10 mouse cellular contexts compared by ENCODE assay signal in the genomic region with DNA sequence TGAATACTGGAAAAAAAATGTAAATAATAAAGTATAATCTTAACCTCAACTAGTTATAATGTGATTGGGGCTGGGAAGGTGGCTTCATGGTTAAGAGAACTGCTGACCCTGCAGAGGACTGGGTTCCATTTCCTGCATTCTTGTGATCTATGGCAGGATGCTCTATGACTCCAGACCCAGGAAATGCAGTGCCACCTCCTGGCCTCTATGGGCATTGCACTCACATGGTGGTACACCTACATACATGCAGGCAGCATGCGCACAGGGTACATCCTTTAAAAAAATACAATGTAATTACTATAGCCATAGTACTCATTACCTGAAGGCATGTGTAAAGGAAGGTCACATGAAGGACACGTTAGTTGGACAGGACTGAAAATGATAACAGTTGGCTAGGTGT. TPM values are rescaled to one million over a fixed set of nuclear protein-coding genes. Genes with fewer than 3 reads are reported as not detected.
A peak's percentile ranks its signal among the peaks of the same experiment; 100 is the strongest.
DNase-seq lines count a peak whose midpoint lies in the region; ATAC-seq and TF ChIP-seq lines count a peak whose summit lies in the region.
"Had no signal": no experiment of that assay in that cellular context is flagged by ENCODE, and none has a peak within 500 bp of the region (broad histone marks: within the 10 kb centered on the region; RNA-seq: fewer than 3 reads in every experiment).

No protein-coding gene starts in this region.

- no peak overlapping the region for H3K9ac ChIP-seq in lung, embryonic 14.5 days
- H3K9ac ChIP-seq: neural tube, embryonic 12.5 days had no signal

- H3K36me3 ChIP-seq in lung, embryonic 14.5 days (ENCODE audit: insufficient read depth), result no peaks in the 10 kb centered on the region
- H3K36me3 ChIP-seq: neural tube, embryonic 12.5 days had no signal

- H3K4me1 ChIP-seq in lung, embryonic 14.5 days (ENCODE audit: insufficient read depth), result peaks cover 37% of the 10 kb centered on the region

- H3K27me3 ChIP-seq in lung, embryonic 14.5 days (ENCODE audit: insufficient read depth, low read length), result no peaks in the 10 kb centered on the region
- H3K27me3 ChIP-seq: neural tube, embryonic 12.5 days had no signal

- peak; percentile 67 for TF ChIP-seq CTCF in lung, embryonic 14.5 days (IDR thresholded peaks at IDR 0.05; ENCODE audit: low read depth)

- H3K9me3 ChIP-seq in lung, embryonic 14.5 days (ENCODE audit: low read depth, low read length), result no peaks in the 10 kb centered on the region
- H3K9me3 ChIP-seq: neural tube, embryonic 12.5 days had no signal

- no peak overlapping the region for H3K4me3 ChIP-seq in lung, embryonic 14.5 days (ENCODE audit: low read depth, low read length)
- H3K4me3 ChIP-seq: neural tube, embryonic 12.5 days had no signal

- no peak overlapping the region for H3K27ac ChIP-seq in lung, embryonic 14.5 days (ENCODE audit: low read depth)
- H3K27ac ChIP-seq: neural tube, embryonic 12.5 days had no signal

- ATAC-seq in lung, embryonic 14.5 days (ENCODE audit: insufficient read depth), result no peak

- WGBS in lung, embryonic 14.5 days, result 39% methylated on average over 2 of the region's 2 CpGs

- no peak overlapping the region for H3K4me2 ChIP-seq in lung, embryonic 14.5 days
- H3K4me2 ChIP-seq: neural tube, embryonic 12.5 days had no signal

- peak; percentile 15 to 41 for DNase-seq in adrenal gland, postnatal 36 days
- DNase-seq in adrenal gland, adult 8-10 months, result no peak
- peak; percentile 60 for DNase-seq in lung, embryonic 14.5 days
- no peak for DNase-seq in lung, adult 18-20 months
- peak; percentile 70 to 87 for DNase-seq in cerebellum, postnatal 14 days
- peak; percentile 48 for DNase-seq in naive thymus-derived CD4-positive, alpha-beta T cell, adult 2 months (ENCODE audit: low read depth)
- DNase-seq in layer of hippocampus, adult 9-11 months, result no peak
- DNase-seq in kidney, adult 11 months, result no peak

RNA-seq across cellular contexts. Expression of a gene that starts 8.6 kb away (rescaled TPM):
- total RNA-seq in adrenal gland, postnatal 36 days (2021), result not detected
- total RNA-seq in adrenal gland, adult 8-10 months (2022), result not detected
- 4.8 and 5.8 TPM in 2 replicates for polyA plus RNA-seq in lung, embryonic 14.5 days (2014; fragmentation: Nextera tagmentation; extraction: Ambion mirVana)
- total RNA-seq: heart, postnatal 10 days had no signal
- polyA plus RNA-seq: neural tube, embryonic 12.5 days had no signal

RNA-seq across cellular contexts. Expression of a gene that starts 27.4 kb away (rescaled TPM):
- 10 to 100 TPM; 46.5 to 49.3 TPM for total RNA-seq in adrenal gland, postnatal 36 days (2021)
- 10 to 100 TPM; 40.5 to 49.4 (median 45.6) TPM for total RNA-seq in adrenal gland, adult 8-10 months (2022)
- 45.8 and 49.4 TPM in 2 replicates for polyA plus RNA-seq in lung, embryonic 14.5 days (2014; fragmentation: Nextera tagmentation; extraction: Ambion mirVana)

RNA-seq across cellular contexts. Expression of a gene that starts 52.6 kb away (rescaled TPM):
- 10 to 100 TPM; 29.7 to 39.8 TPM for total RNA-seq in adrenal gland, postnatal 36 days (2021)
- total RNA-seq in adrenal gland, adult 8-10 months (2022), result 10 to 100 TPM; 33.5 to 38.1 (median 34.5) TPM
- 36.7 and 38.3 TPM in 2 replicates for polyA plus RNA-seq in lung, embryonic 14.5 days (2014; fragmentation: Nextera tagmentation; extraction: Ambion mirVana)

Comparison
In these comparisons a context has a peak if more than half of its experiments do, and no peak if none do; other contexts are left out.
1. DNase-seq: peak in adrenal gland, postnatal 36 days (2 of 2), lung, embryonic 14.5 days (single experiment), cerebellum, postnatal 14 days (2 of 2) and naive thymus-derived CD4-positive, alpha-beta T cell, adult 2 months (single experiment); none in adrenal gland, adult 8-10 months (single experiment), lung, adult 18-20 months (0 of 2), layer of hippocampus, adult 9-11 months (single experiment) and kidney, adult 11 months (single experiment).